Mouse (Mus musculus) cerebellum, adult 2 months (tissue): Measurements from ENCODE around the gene Ctnnbip1.

Source experiments
- CTCF ChIP-seq: fragments of 200-500 bp; IDR thresholded peaks from 2 replicates; pipeline ENCODE4 v1.5.1; 2011; ENCODE audit warnings: low read depth, mild to moderate bottlenecking, control low read depth, low read length, moderate library complexity, borderline replicate concordance; ENCODE audit not compliant: insufficient read depth
- POLR2A ChIP-seq: fragments of 200-500 bp; IDR thresholded peaks from 2 replicates; pipeline ENCODE4 v1.6.1; 2011; ENCODE audit warnings: low read length, control low read depth, borderline replicate concordance; ENCODE audit not compliant: insufficient read depth

GRCm38 (mm10) chr4:149561392-149561791 is 43.4 kb downstream of the Ctnnbip1 start:
- TF ChIP-seq CTCF: no peak
- TF ChIP-seq POLR2A: no peak
